Mouse (Mus musculus) erythroblast, embryonic 14.5 days (primary cell): ENCODE measurements around the gene Wdr20. TPM values are rescaled to one million over a fixed set of nuclear protein-coding genes. Genes with fewer than 3 reads are reported as not detected.
A peak's percentile ranks its signal among the peaks of the same experiment; 100 is the strongest.
"Not testable (repeated sequence)": the region's sequence is repeated elsewhere in the genome, so short reads cannot be mapped to it uniquely, and the experiment has no call there.

Source experiments
- H3K27me3 ChIP-seq: 2 replicates; pipeline ENCODE4 v1.6.1; 2012; ENCODE audit warnings: inconsistent platforms; ENCODE audit not compliant: control insufficient read depth
- H3K36me3 ChIP-seq: 2 replicates; pipeline ENCODE4 v1.6.1; 2012; ENCODE audit warnings: mild to moderate bottlenecking, inconsistent platforms; ENCODE audit not compliant: control insufficient read depth
- H3K4me1 ChIP-seq: 2 replicates; pipeline ENCODE4 v1.6.1; 2012; ENCODE audit warnings: inconsistent platforms; ENCODE audit not compliant: control insufficient read depth
- H3K4me3 ChIP-seq: replicated peaks from 2 replicates; pipeline ENCODE3; 2012; ENCODE audit warnings: moderate library complexity, mild to moderate bottlenecking, inconsistent platforms
- H3K9me3 ChIP-seq: 2 replicates; pipeline ENCODE4 v1.6.1; 2012; ENCODE audit warnings: low read length, inconsistent platforms, mixed read lengths; ENCODE audit not compliant: control insufficient read depth
- GATA1 ChIP-seq: IDR thresholded peaks from 2 replicates; pipeline ENCODE4 v1.6.1; 2012; ENCODE audit warnings: low read length, inconsistent platforms, mixed read lengths
- TAL1 ChIP-seq: IDR thresholded peaks from 3 replicates; pipeline ENCODE4 v1.6.1; 2012; ENCODE audit warnings: low read length, inconsistent platforms, mixed read lengths
- polyA plus RNA-seq: library from polyadenylated mRNA; stranded (reverse); fragments of >175 nt; gene quantifications from 2 replicates; pipeline ENCODE4 v1.2.3, GENCODE M21; 2012

Gene Wdr20
- polyA plus RNA-seq, 1 experiment = 0.67 TPM

- Histone ChIP-seq H3K27me3 (peaks cover 5% of the 10 kb centered on the region; the same call in 1 of the 2 replicates), H3K36me3 (no peaks in the 10 kb centered on the region), H3K4me3 (peak overlapping the region; percentile 65), H3K4me1 (peaks cover 34% of the 10 kb centered on the region), H3K9me3 (no peaks in the 10 kb centered on the region)
- TF ChIP-seq TAL1 (no peak), GATA1 (no peak; the same call in 1 of the 2 replicates)
Observed at GRCm38 (mm10) chr12:110706337-110707231, 31.2 kb upstream of the Wdr20 start.

- TF ChIP-seq GATA1 (no peak), TAL1 (no peak)
- Histone ChIP-seq H3K4me3 (no peak overlapping the region), H3K27me3 (peaks cover 5% of the 10 kb centered on the region; the same call in 1 of the 2 replicates), H3K9me3 (no peaks in the 10 kb centered on the region), H3K4me1 (peaks cover 25% of the 10 kb centered on the region), H3K36me3 (no peaks in the 10 kb centered on the region)
Observed at GRCm38 (mm10) chr12:110707451-110707850, 30.3 kb upstream of the Wdr20 start.

GRCm38 (mm10) chr12:110711270-110711669 is 26.5 kb upstream of the Wdr20 start:
- Histone ChIP-seq H3K27me3 (peaks cover 5% of the 10 kb centered on the region; the same call in 1 of the 2 replicates), H3K36me3 (no peaks in the 10 kb centered on the region), H3K4me1 (peaks cover 15% of the 10 kb centered on the region), H3K9me3 (peaks cover 5% of the 10 kb centered on the region), H3K4me3 (no peak overlapping the region)
- TF ChIP-seq GATA1 = no peak
- no peak for TF ChIP-seq TAL1

GRCm38 (mm10) chr12:110713784-110714183 is 24.0 kb upstream of the Wdr20 start:
- Histone ChIP-seq H3K27me3 (peaks cover 17% of the 10 kb centered on the region), H3K4me1 (no peaks in the 10 kb centered on the region), H3K36me3 (no peaks in the 10 kb centered on the region), H3K9me3 (peaks cover 5% of the 10 kb centered on the region), H3K4me3 (no peak overlapping the region)
- no peak for TF ChIP-seq TAL1
- no peak for TF ChIP-seq GATA1

- H3K27me3 ChIP-seq = peaks cover 22% of the 10 kb centered on the region
- H3K36me3 ChIP-seq = no peaks in the 10 kb centered on the region
- H3K4me1 ChIP-seq = no peaks in the 10 kb centered on the region
- H3K9me3 ChIP-seq = peaks cover 5% of the 10 kb centered on the region
- H3K4me3 ChIP-seq = no peak overlapping the region
- TF ChIP-seq GATA1 (no peak), TAL1 (no peak)
Observed at GRCm38 (mm10) chr12:110714215-110714614, 23.5 kb upstream of the Wdr20 start.

GRCm38 (mm10) chr12:110716004-110716403 is 21.7 kb upstream of the Wdr20 start:
- peaks cover 34% of the 10 kb centered on the region for H3K27me3 ChIP-seq
- H3K9me3 ChIP-seq = peaks cover 5% of the 10 kb centered on the region
- H3K4me1 ChIP-seq = no peaks in the 10 kb centered on the region
- TF ChIP-seq GATA1 (no peak), TAL1 (no peak)
- no peak overlapping the region for H3K4me3 ChIP-seq
- H3K36me3 ChIP-seq = no peaks in the 10 kb centered on the region

GRCm38 (mm10) chr12:110725051-110725450 is 12.7 kb upstream of the Wdr20 start:
- Histone ChIP-seq H3K36me3 (no peaks in the 10 kb centered on the region), H3K4me1 (peaks cover 11% of the 10 kb centered on the region), H3K27me3 (peaks cover 26% of the 10 kb centered on the region), H3K9me3 (no peaks in the 10 kb centered on the region), H3K4me3 (no peak overlapping the region)
- TF ChIP-seq GATA1 (no peak), TAL1 (no peak)

GRCm38 (mm10) chr12:110725489-110725888 is 12.3 kb upstream of the Wdr20 start:
- Histone ChIP-seq H3K4me3 (no peak overlapping the region), H3K36me3 (no peaks in the 10 kb centered on the region), H3K27me3 (peaks cover 22% of the 10 kb centered on the region), H3K9me3 (no peaks in the 10 kb centered on the region), H3K4me1 (peaks cover 11% of the 10 kb centered on the region)
- TF ChIP-seq GATA1 = no peak
- no peak for TF ChIP-seq TAL1

- Histone ChIP-seq H3K27me3 (peaks cover 16% of the 10 kb centered on the region), H3K9me3 (no peaks in the 10 kb centered on the region), H3K4me3 (no peak overlapping the region), H3K4me1 (peaks cover 11% of the 10 kb centered on the region), H3K36me3 (no peaks in the 10 kb centered on the region)
- TF ChIP-seq TAL1 = no peak
Observed at GRCm38 (mm10) chr12:110726428-110726827, 11.3 kb upstream of the Wdr20 start.

GRCm38 (mm10) chr12:110733254-110733653 is 4.5 kb upstream of the Wdr20 start:
- Histone ChIP-seq H3K4me1 (peaks cover 10% of the 10 kb centered on the region), H3K27me3 (peaks cover 40% of the 10 kb centered on the region)
- H3K36me3 ChIP-seq, H3K4me3 ChIP-seq, H3K9me3 ChIP-seq: not testable (repeated sequence)
